Mouse (Mus musculus): Measurements from ENCODE around the gene Ube3a. TPM values are rescaled to one million over a fixed set of nuclear protein-coding genes. Genes with fewer than 3 reads are reported as not detected.

Ube3a gene
- polyA plus RNA-seq (2014; fragmentation: Nextera tagmentation; extraction: Ambion mirVana): 141 and 166 TPM in 2 replicates

GRCm38 (mm10) chr7:59228045-59228865 is at the start of gene Ube3a:
Gene Ube3a (plus strand): TSS chr7:59228750.
- Histone ChIP-seq H3K4me1 (ENCODE audit: control insufficient read depth, insufficient read depth, low read length) (peaks cover 14% of the 10 kb centered on the region), H3K9me3 (replicated peaks; ENCODE audit: control insufficient read depth, low read length) (no peaks in the 10 kb centered on the region), H3K27me3 (replicated peaks; ENCODE audit: control insufficient read depth, insufficient read depth, low read length) (no peaks in the 10 kb centered on the region), H3K36me3 (ENCODE audit: control insufficient read depth, insufficient read depth, low read length) (no peaks in the 10 kb centered on the region), H3K4me3 (ENCODE audit: low read depth, low read length) (peak within 1 kb of the TSS; percentile 94), H3K4me2 (ENCODE audit: low read length) (peak within 1 kb of the TSS; percentile 58), H3K9ac (ENCODE audit: low read length) (peak within 1 kb of the TSS; percentile 98), H3K27ac (ENCODE audit: low read depth, low read length) (peak within 1 kb of the TSS; percentile 98)
- WGBS: 2% methylated on average over 38 of the region's 50 CpGs
- ATAC-seq: peak; percentile 98
- peak; percentile 98 for DNase-seq (ENCODE audit: low spot score)

GRCm38 (mm10) chr7:59192831-59193230 is 35.7 kb upstream of the Ube3a start:
- no peak overlapping the region for H3K4me2 ChIP-seq (ENCODE audit: low read length)

GRCm38 (mm10) chr7:59214911-59215310 is 13.6 kb upstream of the Ube3a start:
- Histone ChIP-seq H3K27me3 (replicated peaks; ENCODE audit: control insufficient read depth, insufficient read depth, low read length) (no peaks in the 10 kb centered on the region), H3K27ac (ENCODE audit: low read depth, low read length) (no peak overlapping the region), H3K4me1 (ENCODE audit: control insufficient read depth, insufficient read depth, low read length) (no peaks in the 10 kb centered on the region), H3K4me3 (ENCODE audit: low read depth, low read length) (no peak overlapping the region), H3K9ac (ENCODE audit: low read length) (no peak overlapping the region), H3K9me3 (replicated peaks; ENCODE audit: control insufficient read depth, low read length) (peaks cover 6% of the 10 kb centered on the region; the same call in 1 of the 2 replicates), H3K4me2 (ENCODE audit: low read length) (no peak overlapping the region), H3K36me3 (ENCODE audit: control insufficient read depth, insufficient read depth, low read length) (no peaks in the 10 kb centered on the region)
- DNase-seq (ENCODE audit: low spot score) (no peak), ATAC-seq (no peak)
- WGBS: 94% methylated on average over 1 of the region's 1 CpGs

More at GRCm38 (mm10) chr7:59192831-59193230, 35.7 kb upstream of the Ube3a start:
- no peak for DNase-seq (ENCODE audit: low spot score)
- no peaks in the 10 kb centered on the region for H3K27me3 ChIP-seq (replicated peaks; ENCODE audit: control insufficient read depth, insufficient read depth, low read length)
- no peak overlapping the region for H3K27ac ChIP-seq (ENCODE audit: low read depth, low read length)
- ATAC-seq: no peak
- H3K4me3 ChIP-seq (ENCODE audit: low read depth, low read length): no peak overlapping the region
- H3K4me1 ChIP-seq (ENCODE audit: control insufficient read depth, insufficient read depth, low read length): no peaks in the 10 kb centered on the region
- no peaks in the 10 kb centered on the region for H3K36me3 ChIP-seq (ENCODE audit: control insufficient read depth, insufficient read depth, low read length)
- H3K9me3 ChIP-seq (replicated peaks; ENCODE audit: control insufficient read depth, low read length): no peaks in the 10 kb centered on the region
- no peak overlapping the region for H3K9ac ChIP-seq (ENCODE audit: low read length)

GRCm38 (mm10) chr7:59221244-59221643 is 7.3 kb upstream of the Ube3a start:
- 83% methylated on average over 1 of the region's 1 CpGs for WGBS
- H3K9ac ChIP-seq (ENCODE audit: low read length): no peak overlapping the region
- H3K36me3 ChIP-seq (ENCODE audit: control insufficient read depth, insufficient read depth, low read length): no peaks in the 10 kb centered on the region
- DNase-seq (ENCODE audit: low spot score) (no peak), ATAC-seq (no peak)
- H3K27ac ChIP-seq (ENCODE audit: low read depth, low read length): no peak overlapping the region
- H3K4me2 ChIP-seq (ENCODE audit: low read length): no peak overlapping the region
- no peaks in the 10 kb centered on the region for H3K9me3 ChIP-seq (replicated peaks; ENCODE audit: control insufficient read depth, low read length)
- H3K4me1 ChIP-seq (ENCODE audit: control insufficient read depth, insufficient read depth, low read length): no peaks in the 10 kb centered on the region
- no peak overlapping the region for H3K4me3 ChIP-seq (ENCODE audit: low read depth, low read length)
- no peaks in the 10 kb centered on the region for H3K27me3 ChIP-seq (replicated peaks; ENCODE audit: control insufficient read depth, insufficient read depth, low read length)

GRCm38 (mm10) chr7:59228866-59229182 is 274 bp downstream of the Ube3a start:
- DNase-seq (ENCODE audit: low spot score) (no peak), ATAC-seq (peak; percentile 77)
- Histone ChIP-seq H3K9me3 (replicated peaks; ENCODE audit: control insufficient read depth, low read length) (no peaks in the 10 kb centered on the region), H3K9ac (ENCODE audit: low read length) (peak overlapping the region; percentile 98), H3K4me1 (ENCODE audit: control insufficient read depth, insufficient read depth, low read length) (peaks cover 14% of the 10 kb centered on the region), H3K27me3 (replicated peaks; ENCODE audit: control insufficient read depth, insufficient read depth, low read length) (no peaks in the 10 kb centered on the region), H3K27ac (ENCODE audit: low read depth, low read length) (peak overlapping the region; percentile 98), H3K4me3 (ENCODE audit: low read depth, low read length) (peak overlapping the region; percentile 94), H3K4me2 (ENCODE audit: low read length) (peak overlapping the region; percentile 58), H3K36me3 (ENCODE audit: control insufficient read depth, insufficient read depth, low read length) (no peaks in the 10 kb centered on the region)
- WGBS: under 1% methylated on average over 39 of the region's 39 CpGs

- no peaks in the 10 kb centered on the region for H3K9me3 ChIP-seq (replicated peaks; ENCODE audit: control insufficient read depth, low read length)
- peak; percentile 61 for ATAC-seq
- peak; percentile 67 for DNase-seq (ENCODE audit: low spot score)
Measured at GRCm38 (mm10) chr7:59229183-59229911, 797 bp downstream of the Ube3a start.

GRCm38 (mm10) chr7:59230304-59230703 is 1.8 kb downstream of the Ube3a start:
- WGBS: 48% methylated on average over 4 of the region's 4 CpGs
- Histone ChIP-seq H3K4me2 (ENCODE audit: low read length) (peak overlapping the region; percentile 58), H3K9ac (ENCODE audit: low read length) (peak overlapping the region; percentile 98), H3K36me3 (ENCODE audit: control insufficient read depth, insufficient read depth, low read length) (no peaks in the 10 kb centered on the region), H3K27me3 (replicated peaks; ENCODE audit: control insufficient read depth, insufficient read depth, low read length) (no peaks in the 10 kb centered on the region), H3K4me1 (ENCODE audit: control insufficient read depth, insufficient read depth, low read length) (peaks cover 14% of the 10 kb centered on the region), H3K9me3 (replicated peaks; ENCODE audit: control insufficient read depth, low read length) (no peaks in the 10 kb centered on the region), H3K27ac (ENCODE audit: low read depth, low read length) (no peak overlapping the region), H3K4me3 (ENCODE audit: low read depth, low read length) (peak overlapping the region; percentile 94)
- ATAC-seq (no peak), DNase-seq (ENCODE audit: low spot score) (no peak)

More at GRCm38 (mm10) chr7:59229183-59229911, 797 bp downstream of the Ube3a start:
- Histone ChIP-seq H3K4me2 (ENCODE audit: low read length) (peak overlapping the region; percentile 58), H3K36me3 (ENCODE audit: control insufficient read depth, insufficient read depth, low read length) (no peaks in the 10 kb centered on the region), H3K27me3 (replicated peaks; ENCODE audit: control insufficient read depth, insufficient read depth, low read length) (no peaks in the 10 kb centered on the region), H3K27ac (ENCODE audit: low read depth, low read length) (peak overlapping the region; percentile 98), H3K4me1 (ENCODE audit: control insufficient read depth, insufficient read depth, low read length) (peaks cover 14% of the 10 kb centered on the region), H3K9ac (ENCODE audit: low read length) (peak overlapping the region; percentile 98), H3K4me3 (ENCODE audit: low read depth, low read length) (peak overlapping the region; percentile 94)
- WGBS: under 1% methylated on average over 42 of the region's 52 CpGs

GRCm38 (mm10) chr7:59230768-59231167 is 2.2 kb downstream of the Ube3a start:
- no peaks in the 10 kb centered on the region for H3K9me3 ChIP-seq (replicated peaks; ENCODE audit: control insufficient read depth, low read length)
- H3K4me3 ChIP-seq (ENCODE audit: low read depth, low read length): peak overlapping the region; percentile 94
- H3K4me1 ChIP-seq (ENCODE audit: control insufficient read depth, insufficient read depth, low read length): peaks cover 14% of the 10 kb centered on the region
- peak overlapping the region; percentile 58 for H3K4me2 ChIP-seq (ENCODE audit: low read length)
- H3K9ac ChIP-seq (ENCODE audit: low read length): peak overlapping the region; percentile 46
- no peaks in the 10 kb centered on the region for H3K27me3 ChIP-seq (replicated peaks; ENCODE audit: control insufficient read depth, insufficient read depth, low read length)
- DNase-seq (ENCODE audit: low spot score) (no peak), ATAC-seq (no peak)
- H3K36me3 ChIP-seq (ENCODE audit: control insufficient read depth, insufficient read depth, low read length): no peaks in the 10 kb centered on the region
- 69% methylated on average over 5 of the region's 5 CpGs for WGBS
- no peak overlapping the region for H3K27ac ChIP-seq (ENCODE audit: low read depth, low read length)

- Histone ChIP-seq H3K4me2 (ENCODE audit: low read length) (peak overlapping the region; percentile 26), H3K27me3 (replicated peaks; ENCODE audit: control insufficient read depth, insufficient read depth, low read length) (no peaks in the 10 kb centered on the region), H3K27ac (ENCODE audit: low read depth, low read length) (no peak overlapping the region), H3K9ac (ENCODE audit: low read length) (no peak overlapping the region), H3K4me1 (ENCODE audit: control insufficient read depth, insufficient read depth, low read length) (peaks cover 14% of the 10 kb centered on the region), H3K4me3 (ENCODE audit: low read depth, low read length) (no peak overlapping the region), H3K9me3 (replicated peaks; ENCODE audit: control insufficient read depth, low read length) (no peaks in the 10 kb centered on the region), H3K36me3 (ENCODE audit: control insufficient read depth, insufficient read depth, low read length) (no peaks in the 10 kb centered on the region)
- ATAC-seq: no peak
- no peak for DNase-seq (ENCODE audit: low spot score)
- 64% methylated on average over 1 of the region's 1 CpGs for WGBS
Measured at GRCm38 (mm10) chr7:59231960-59232359, 3.4 kb downstream of the Ube3a start.
